Mouse (Mus musculus) embryo, embryonic 10 days (tissue): Measurements from ENCODE around the gene Gm9780.
"Not testable (repeated sequence)": the region's sequence is repeated elsewhere in the genome, so short reads cannot be mapped to it uniquely, and the experiment has no call there.

ENCODE experiments used
- DNase-seq: peaks from one replicate; pipeline ENCODE4 v3.0.0-alpha.2; 2015; ENCODE audit warnings: low spot score

The Gm9780 gene

GRCm38 (mm10) chr14:26042611-26043010, at the start of gene Gm9780:
Gene Gm9780, minus strand, starts transcription at chr14:26042711.
- DNase-seq, result not testable (repeated sequence)

GRCm38 (mm10) chr14:26081997-26082396, 39.5 kb upstream of the Gm9780 start, which contains the start of gene Cphx3:
Gene Cphx3, plus strand, starts transcription at chr14:26082297.
- not testable (repeated sequence) for DNase-seq

GRCm38 (mm10) chr14:26081216-26081615, 38.7 kb upstream of the Gm9780 start, which contains the start of gene Cphx2:
Gene Cphx2, plus strand, starts transcription at chr14:26081516.
- not testable (repeated sequence) for DNase-seq

- not testable (repeated sequence) for DNase-seq
Observed at GRCm38 (mm10) chr14:26076620-26077390, 34.3 kb upstream of the Gm9780 start.

GRCm38 (mm10) chr14:26067325-26067633, 24.8 kb upstream of the Gm9780 start, which contains the start of gene Tmem254c:
Gene Tmem254c, minus strand, starts transcription at chr14:26067355.
- not testable (repeated sequence) for DNase-seq

- not testable (repeated sequence) for DNase-seq
Observed at GRCm38 (mm10) chr14:26066574-26067324, 24.2 kb upstream of the Gm9780 start.

GRCm38 (mm10) chr14:26059362-26059761, 16.9 kb upstream of the Gm9780 start:
- DNase-seq, result not testable (repeated sequence)

- not testable (repeated sequence) for DNase-seq
Observed at GRCm38 (mm10) chr14:26058184-26058583, 15.7 kb upstream of the Gm9780 start.

GRCm38 (mm10) chr14:26048767-26049166, 6.3 kb upstream of the Gm9780 start:
- not testable (repeated sequence) for DNase-seq

GRCm38 (mm10) chr14:26047026-26047425, 4.5 kb upstream of the Gm9780 start:
- not testable (repeated sequence) for DNase-seq

GRCm38 (mm10) chr14:26045007-26045406, 2.5 kb upstream of the Gm9780 start:
- not testable (repeated sequence) for DNase-seq

- not testable (repeated sequence) for DNase-seq
Observed at GRCm38 (mm10) chr14:26035439-26035838, 7.1 kb downstream of the Gm9780 start.

GRCm38 (mm10) chr14:26034364-26034763, 8.1 kb downstream of the Gm9780 start:
- DNase-seq, result not testable (repeated sequence)

GRCm38 (mm10) chr14:26025653-26026052, 16.9 kb downstream of the Gm9780 start:
- not testable (repeated sequence) for DNase-seq

GRCm38 (mm10) chr14:26022831-26023230, 19.7 kb downstream of the Gm9780 start:
- not testable (repeated sequence) for DNase-seq

- DNase-seq, result not testable (repeated sequence)
Observed at GRCm38 (mm10) chr14:26021555-26021954, 21.0 kb downstream of the Gm9780 start.

GRCm38 (mm10) chr14:26016414-26016813, 26.1 kb downstream of the Gm9780 start:
- not testable (repeated sequence) for DNase-seq

GRCm38 (mm10) chr14:26007462-26007861, 35.0 kb downstream of the Gm9780 start:
- DNase-seq, result not testable (repeated sequence)

GRCm38 (mm10) chr14:25981880-25982279, 60.6 kb downstream of the Gm9780 start:
- not testable (repeated sequence) for DNase-seq

- DNase-seq, result peak; percentile 10
Observed at GRCm38 (mm10) chr14:25979242-25979941, 63.1 kb downstream of the Gm9780 start.

- DNase-seq, result not testable (repeated sequence)
Observed at GRCm38 (mm10) chr14:25978371-25979241, 63.9 kb downstream of the Gm9780 start, which contains the start of gene Duxbl1. Gene Duxbl1, plus strand, starts transcription at chr14:25978577.
